Mouse (Mus musculus) intestine, embryonic 15.5 days (tissue): ENCODE measurements around the gene Chst3. TPM values are rescaled to one million over a fixed set of nuclear protein-coding genes. Genes with fewer than 3 reads are reported as not detected.
"Not testable (repeated sequence)": the region's sequence is repeated elsewhere in the genome, so short reads cannot be mapped to it uniquely, and the experiment has no call there.

Experiments used
- ATAC-seq: fragments of 200-750 bp; cut with Nextera tagmentation; 2 replicates; pipeline ENCODE4 v1.8.0; 2017; ENCODE audit warnings: moderate TSS enrichment, moderate library complexity
- H3K27ac ChIP-seq: fragments of 300-500 bp; sonication (generic); 2 replicates; pipeline ENCODE4 v1.5.1; 2015; ENCODE audit warnings: mild to moderate bottlenecking, inconsistent platforms
- H3K27me3 ChIP-seq: fragments of 300-500 bp; sonication (generic); replicated peaks from 2 replicates; pipeline ENCODE4 v1.6.1; 2015; ENCODE audit warnings: inconsistent platforms
- H3K36me3 ChIP-seq: fragments of 300-500 bp; sonication (generic); 2 replicates; pipeline ENCODE4 v1.6.1; 2015; ENCODE audit warnings: inconsistent platforms
- H3K4me1 ChIP-seq: fragments of 300-500 bp; sonication (generic); replicated peaks from 2 replicates; pipeline ENCODE4 v1.6.1; 2015; ENCODE audit warnings: inconsistent platforms
- H3K4me2 ChIP-seq: fragments of 300-500 bp; sonication (generic); replicated peaks from 2 replicates; pipeline ENCODE4 v1.6.1; 2015; ENCODE audit warnings: mild to moderate bottlenecking, inconsistent platforms
- H3K4me3 ChIP-seq: fragments of 300-500 bp; sonication (generic); replicated peaks from 2 replicates; pipeline ENCODE4 v1.5.1; 2015; ENCODE audit warnings: inconsistent platforms
- H3K9ac ChIP-seq: fragments of 300-500 bp; sonication (generic); 2 replicates; pipeline ENCODE4 v1.6.1; 2015; ENCODE audit warnings: inconsistent platforms
- H3K9me3 ChIP-seq: fragments of 300-500 bp; sonication (generic); 2 replicates; pipeline ENCODE4 v1.6.1; 2016; ENCODE audit warnings: inconsistent platforms
- WGBS: fragments of 180-500 bp; shearing (Covaris S2); methylation state at CpG from one replicate; pipeline ENCODE4 v1.1.7; 2015; 5-methylcytosine and 5-hydroxymethylcytosine counted together
- polyA plus RNA-seq: library from polyadenylated mRNA; unstranded; fragments of >200 nt; fragmentation: Nextera tagmentation; extraction: Ambion mirVana; gene quantifications from 2 replicates; pipeline ENCODE4 v1.2.1, GENCODE M21; 2015

The Chst3 gene
- polyA plus RNA-seq, 1 experiment from 2014 or later = 1.9 TPM

GRCm38 (mm10) chr10:60162973-60163255 is 56.1 kb downstream of the Chst3 start:
- no peak for ATAC-seq

GRCm38 (mm10) chr10:60162184-60162972 is 56.7 kb downstream of the Chst3 start:
- not testable (repeated sequence) for H3K27ac ChIP-seq, H3K36me3 ChIP-seq, H3K4me2 ChIP-seq, H3K9me3 ChIP-seq, H3K4me1 ChIP-seq, H3K27me3 ChIP-seq, H3K4me3 ChIP-seq, H3K9ac ChIP-seq
- WGBS = 78% methylated on average over 8 of the region's 8 CpGs
- peak; percentile 89 for ATAC-seq

More at GRCm38 (mm10) chr10:60162973-60163255, 56.1 kb downstream of the Chst3 start:
- no peaks in the 10 kb centered on the region for H3K36me3 ChIP-seq
- H3K4me2 ChIP-seq = no peak overlapping the region
- WGBS = 90% methylated on average over 6 of the region's 6 CpGs
- H3K27me3 ChIP-seq = no peaks in the 10 kb centered on the region
- no peaks in the 10 kb centered on the region for H3K9me3 ChIP-seq
- no peaks in the 10 kb centered on the region for H3K4me1 ChIP-seq
- H3K9ac ChIP-seq = no peak overlapping the region
- H3K27ac ChIP-seq = no peak overlapping the region
- no peak overlapping the region for H3K4me3 ChIP-seq

DNA sequence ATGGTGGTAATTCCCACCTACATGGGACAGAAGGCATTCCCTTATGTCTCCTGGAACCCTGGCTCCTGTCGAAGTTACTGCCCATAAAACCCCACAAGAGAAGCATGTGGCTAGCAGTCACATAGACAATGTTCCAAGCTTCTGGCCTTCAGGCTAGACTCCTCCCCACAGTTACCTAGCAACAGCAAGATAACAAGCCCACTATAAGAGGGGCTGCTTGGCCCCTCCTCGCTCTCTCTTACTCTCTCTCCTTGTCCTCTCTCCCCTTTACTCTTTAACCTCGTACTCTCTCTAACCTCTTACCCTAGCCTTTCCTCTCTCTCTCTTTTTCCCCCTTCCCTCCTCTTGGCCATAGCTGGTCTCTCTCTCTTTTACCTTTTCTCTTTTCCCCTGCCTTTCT is 57.7 kb downstream of the Chst3 start:
- not testable (repeated sequence) for H3K4me1 ChIP-seq, H3K36me3 ChIP-seq, ATAC-seq, H3K9ac ChIP-seq, H3K27ac ChIP-seq, H3K27me3 ChIP-seq, H3K9me3 ChIP-seq, H3K4me2 ChIP-seq, H3K4me3 ChIP-seq
- 62% methylated on average over 3 of the region's 3 CpGs for WGBS

DNA sequence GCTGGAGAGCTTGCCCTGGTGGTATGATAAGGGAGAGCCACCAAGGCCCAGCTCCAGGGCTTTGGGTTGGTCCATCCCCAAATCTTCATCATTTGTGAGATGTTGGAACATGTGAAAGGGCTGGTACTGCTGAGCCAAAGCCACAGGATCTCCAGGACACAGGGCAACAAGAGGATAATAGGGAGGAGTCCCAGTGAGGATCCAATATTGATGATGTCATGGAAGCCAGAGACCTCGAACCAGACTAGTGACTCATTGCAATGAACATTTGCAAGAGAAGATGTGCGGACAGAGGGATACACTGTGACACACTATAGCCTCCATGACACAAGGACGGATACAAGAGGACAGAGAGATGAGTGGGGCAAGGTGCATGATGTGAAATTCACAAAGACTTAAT is 60.9 kb downstream of the Chst3 start:
- Histone ChIP-seq H3K9ac (no peak overlapping the region), H3K4me1 (no peaks in the 10 kb centered on the region), H3K9me3 (no peaks in the 10 kb centered on the region), H3K36me3 (no peaks in the 10 kb centered on the region), H3K4me2 (no peak overlapping the region), H3K4me3 (no peak overlapping the region), H3K27ac (no peak overlapping the region), H3K27me3 (no peaks in the 10 kb centered on the region)
- no peak for ATAC-seq
- WGBS = 84% methylated on average over 3 of the region's 3 CpGs

DNA sequence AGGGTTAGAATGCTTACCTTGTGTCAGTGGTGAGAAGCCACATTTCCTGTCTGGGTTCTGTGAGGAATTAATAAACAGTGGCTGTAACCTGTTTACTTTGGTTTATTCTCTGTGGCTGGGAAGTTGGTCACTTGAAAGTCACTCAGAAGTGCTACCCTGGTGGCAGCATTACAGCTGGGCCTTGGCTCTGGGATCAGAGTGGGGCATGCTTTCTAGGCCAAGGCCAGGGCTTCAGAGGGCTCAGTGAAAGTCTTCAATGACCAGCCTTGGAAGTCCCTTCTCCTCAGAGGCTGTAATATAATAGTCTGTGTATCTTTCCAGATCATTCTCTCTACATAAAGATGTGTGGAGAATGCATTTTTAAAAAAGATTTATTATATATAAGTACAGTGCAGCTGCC is 63.0 kb downstream of the Chst3 start:
- Histone ChIP-seq H3K9me3 (no peaks in the 10 kb centered on the region), H3K4me3 (no peak overlapping the region), H3K36me3 (no peaks in the 10 kb centered on the region), H3K9ac (no peak overlapping the region), H3K4me2 (no peak overlapping the region), H3K27me3 (no peaks in the 10 kb centered on the region), H3K27ac (no peak overlapping the region), H3K4me1 (0 out of 2 replicates have a peak, but pooled peaks cover 2% of the 10 kb centered on the region)
- no peak for ATAC-seq

DNA sequence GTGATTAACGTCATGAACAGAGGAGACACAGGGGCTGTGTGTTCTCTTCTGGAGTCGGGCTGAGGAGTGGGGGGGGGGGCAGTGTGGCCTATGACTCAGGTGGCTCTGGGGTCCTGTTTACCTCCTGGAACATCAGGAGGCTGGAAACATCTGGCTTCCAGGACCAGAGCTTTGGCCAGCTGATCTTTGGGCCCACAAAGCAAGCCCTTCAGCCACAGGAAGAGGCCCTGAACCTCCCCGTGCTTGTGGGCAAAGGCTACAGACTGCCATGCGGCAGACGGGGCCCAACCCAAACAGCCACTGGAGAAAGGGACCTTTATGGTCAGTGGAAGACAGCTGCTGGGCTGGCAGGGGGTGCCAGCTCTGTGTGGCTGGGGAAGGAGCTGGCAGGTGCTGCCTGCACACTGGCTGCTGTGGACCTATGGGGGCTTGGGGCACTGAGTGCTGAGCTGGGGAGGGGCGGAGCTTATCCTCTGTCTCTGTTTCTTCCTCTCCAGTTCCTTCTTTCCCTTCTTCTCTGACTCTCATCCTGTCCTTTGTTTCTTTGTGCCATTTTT is 67.9 kb downstream of the Chst3 start:
- Histone ChIP-seq H3K4me3 (no peak overlapping the region), H3K27ac (no peak overlapping the region), H3K36me3 (no peaks in the 10 kb centered on the region), H3K9ac (no peak overlapping the region), H3K4me2 (no peak overlapping the region), H3K4me1 (0 out of 2 replicates have a peak, but pooled peaks cover 2% of the 10 kb centered on the region), H3K9me3 (no peaks in the 10 kb centered on the region), H3K27me3 (no peaks in the 10 kb centered on the region)
- WGBS = 49% methylated on average over 6 of the region's 6 CpGs
- ATAC-seq = 0 out of 2 replicates have a peak, but pooled peaks have one; percentile 32

GRCm38 (mm10) chr10:60148087-60148486 is 71.0 kb downstream of the Chst3 start:
- Histone ChIP-seq H3K4me2 (no peak overlapping the region), H3K36me3 (no peaks in the 10 kb centered on the region), H3K4me3 (no peak overlapping the region), H3K4me1 (0 out of 2 replicates have a peak, but pooled peaks cover 2% of the 10 kb centered on the region), H3K9ac (no peak overlapping the region), H3K27me3 (no peaks in the 10 kb centered on the region), H3K27ac (no peak overlapping the region), H3K9me3 (no peaks in the 10 kb centered on the region)
- ATAC-seq = peak; percentile 75
- WGBS = 3% methylated on average over 5 of the region's 5 CpGs

DNA sequence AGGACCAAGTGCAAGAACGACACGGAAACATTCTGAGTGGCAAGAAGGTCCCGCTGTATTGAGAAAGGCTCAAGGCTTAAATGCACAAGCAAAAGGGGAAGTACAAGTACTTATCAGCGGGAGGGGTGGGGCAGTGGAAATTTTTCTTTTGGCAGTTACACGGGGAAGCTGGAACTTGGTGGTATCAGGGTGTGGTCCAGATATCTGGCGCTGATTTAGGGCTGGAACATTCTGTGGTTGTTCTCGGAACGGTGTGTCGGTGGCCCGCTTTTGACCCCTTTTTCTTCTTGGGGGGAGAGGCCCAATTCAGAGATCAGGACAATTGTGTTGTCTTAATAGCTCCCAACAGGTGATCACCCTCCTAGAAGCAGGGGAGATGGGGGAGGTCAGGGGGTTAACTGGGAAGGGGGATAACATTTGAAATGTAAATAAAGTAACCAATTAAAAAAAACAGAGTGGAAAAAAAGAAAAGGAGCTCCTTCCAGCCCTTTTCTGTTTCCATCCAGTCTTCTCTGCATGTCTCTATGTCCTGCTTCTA is 71.5 kb downstream of the Chst3 start:
- WGBS = 60% methylated on average over 10 of the region's 10 CpGs
- H3K4me2 ChIP-seq, H3K9ac ChIP-seq, H3K4me1 ChIP-seq, H3K9me3 ChIP-seq, H3K27me3 ChIP-seq, H3K36me3 ChIP-seq, H3K4me3 ChIP-seq, ATAC-seq, H3K27ac ChIP-seq: not testable (repeated sequence)

GRCm38 (mm10) chr10:60141656-60142160 is 77.4 kb downstream of the Chst3 start:
- 89% methylated on average over 3 of the region's 3 CpGs for WGBS
- Histone ChIP-seq H3K4me3 (no peak overlapping the region), H3K4me2 (no peak overlapping the region), H3K9ac (no peak overlapping the region), H3K27ac (no peak overlapping the region), H3K9me3 (no peaks in the 10 kb centered on the region), H3K36me3 (no peaks in the 10 kb centered on the region), H3K27me3 (no peaks in the 10 kb centered on the region), H3K4me1 (no peaks in the 10 kb centered on the region)
- ATAC-seq = no peak

GRCm38 (mm10) chr10:60140751-60141150 is 78.3 kb downstream of the Chst3 start:
- no peak for ATAC-seq
- Histone ChIP-seq H3K9ac (no peak overlapping the region), H3K27me3 (no peaks in the 10 kb centered on the region), H3K4me3 (no peak overlapping the region), H3K36me3 (no peaks in the 10 kb centered on the region), H3K4me1 (no peaks in the 10 kb centered on the region), H3K9me3 (no peaks in the 10 kb centered on the region), H3K27ac (no peak overlapping the region), H3K4me2 (no peak overlapping the region)
- 91% methylated on average over 4 of the region's 4 CpGs for WGBS

GRCm38 (mm10) chr10:60138680-60139079 is 80.4 kb downstream of the Chst3 start:
- Histone ChIP-seq H3K36me3 (no peaks in the 10 kb centered on the region), H3K4me2 (no peak overlapping the region), H3K9me3 (no peaks in the 10 kb centered on the region), H3K27me3 (no peaks in the 10 kb centered on the region), H3K4me3 (no peak overlapping the region), H3K4me1 (peaks cover 4% of the 10 kb centered on the region; the same call in 1 of the 2 replicates), H3K27ac (no peak overlapping the region), H3K9ac (no peak overlapping the region)
- ATAC-seq = no peak
- 86% methylated on average over 5 of the region's 5 CpGs for WGBS

DNA sequence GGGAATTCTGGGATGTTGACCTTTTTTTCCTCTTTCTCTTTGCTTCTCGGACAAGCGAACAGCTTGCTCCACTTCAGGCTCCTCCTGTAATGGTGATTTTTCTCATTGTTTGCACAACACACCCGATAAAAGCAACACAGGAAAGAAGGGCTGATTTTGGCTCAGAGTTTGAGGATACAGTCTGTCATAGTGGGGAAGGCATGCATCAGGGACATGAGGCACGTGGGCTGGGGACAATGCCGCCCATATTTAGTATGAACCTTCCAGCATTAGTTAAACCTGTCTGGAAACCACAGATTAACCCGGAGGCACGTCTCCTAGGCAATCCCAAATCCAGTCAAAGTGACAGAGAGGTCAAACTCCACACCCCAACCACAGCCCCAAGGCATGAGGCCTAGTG is 82.1 kb downstream of the Chst3 start:
- 63% methylated on average over 7 of the region's 7 CpGs for WGBS
- no peak overlapping the region for H3K4me3 ChIP-seq
- no peak for ATAC-seq
- no peak overlapping the region for H3K27ac ChIP-seq
- H3K36me3 ChIP-seq = no peaks in the 10 kb centered on the region
- peaks cover 9% of the 10 kb centered on the region; the same call in 1 of the 2 replicates for H3K4me1 ChIP-seq
- H3K9me3 ChIP-seq = no peaks in the 10 kb centered on the region
- H3K9ac ChIP-seq = no peak overlapping the region
- H3K4me2 ChIP-seq = no peak overlapping the region
- no peaks in the 10 kb centered on the region for H3K27me3 ChIP-seq

DNA sequence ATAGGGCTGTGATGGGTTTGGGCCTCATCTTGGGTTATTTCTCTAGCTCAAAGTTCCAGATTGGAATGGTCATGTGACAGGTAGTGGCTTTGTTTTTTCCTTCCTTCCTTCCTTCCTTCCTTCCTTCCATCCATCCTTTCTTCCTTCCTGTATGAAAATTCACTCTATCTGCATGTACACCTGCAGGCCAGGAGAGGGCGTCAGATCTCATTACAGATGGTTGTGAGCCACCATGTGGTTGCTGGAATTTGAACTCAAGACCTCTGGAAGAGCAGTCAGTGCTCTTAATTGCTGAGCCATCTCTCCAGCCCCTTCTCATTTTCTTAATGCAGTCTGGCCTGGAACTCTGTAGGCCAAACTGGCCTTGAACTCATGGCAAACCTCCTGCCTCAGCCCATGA is 83.0 kb downstream of the Chst3 start:
- not testable (repeated sequence) for H3K36me3 ChIP-seq, H3K4me2 ChIP-seq, H3K4me1 ChIP-seq, H3K4me3 ChIP-seq, H3K27ac ChIP-seq, ATAC-seq, H3K9ac ChIP-seq, H3K27me3 ChIP-seq, H3K9me3 ChIP-seq
- WGBS = 52% methylated on average over 1 of the region's 1 CpGs
